Mouse (Mus musculus) frontal cortex, postnatal 25 days (tissue): ENCODE measurements around the gene Ablim2.

Experiments used
- DNase-seq, 2 experiments: peaks; one replicate each; pipeline ENCODE4 v3.0.0; 2022; ENCODE audit warnings: low spot score in 2 of 2

Gene Ablim2

DNA sequence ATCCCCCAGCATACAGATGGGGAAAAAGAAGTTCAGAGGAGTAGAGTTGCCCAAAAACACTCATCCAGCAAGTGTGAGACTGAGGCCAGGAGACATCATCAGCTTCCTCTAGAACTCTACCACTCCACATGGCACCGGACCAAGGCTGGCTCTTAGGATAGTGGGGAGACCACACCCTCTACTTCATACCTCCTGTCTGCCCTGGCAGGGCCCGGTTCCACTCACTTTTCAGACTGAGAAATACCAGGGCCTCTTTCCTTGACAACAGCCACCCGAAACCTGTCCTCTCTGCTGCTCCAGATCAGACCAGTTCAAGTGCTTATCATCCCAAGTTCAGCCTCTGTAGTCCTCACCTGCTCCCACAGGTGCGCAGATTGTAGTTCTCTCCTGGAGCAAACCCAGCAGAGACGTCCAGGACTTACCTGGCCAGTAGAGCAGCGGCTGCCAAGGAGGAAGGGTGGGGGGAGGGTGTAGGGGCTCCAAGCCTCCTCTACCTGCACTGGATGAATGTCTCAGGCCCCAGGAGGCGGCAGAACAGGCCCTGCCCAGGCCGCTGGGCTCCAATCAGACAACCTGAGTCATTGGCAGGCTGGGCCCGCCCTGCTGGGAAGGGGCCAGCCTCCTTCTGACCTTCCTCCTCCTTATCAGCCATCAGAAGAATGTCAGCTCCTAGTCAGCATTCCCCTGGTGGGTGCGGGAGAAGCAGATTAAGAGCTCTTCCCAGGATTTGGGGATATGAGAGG lies 18.0 kb upstream of the Ablim2 start, which contains the start of gene Sh3tc1:
Sh3tc1 (minus strand) TSS at position 452 of the 743 bp plus-strand sequence.
- no peak for DNase-seq

DNA sequence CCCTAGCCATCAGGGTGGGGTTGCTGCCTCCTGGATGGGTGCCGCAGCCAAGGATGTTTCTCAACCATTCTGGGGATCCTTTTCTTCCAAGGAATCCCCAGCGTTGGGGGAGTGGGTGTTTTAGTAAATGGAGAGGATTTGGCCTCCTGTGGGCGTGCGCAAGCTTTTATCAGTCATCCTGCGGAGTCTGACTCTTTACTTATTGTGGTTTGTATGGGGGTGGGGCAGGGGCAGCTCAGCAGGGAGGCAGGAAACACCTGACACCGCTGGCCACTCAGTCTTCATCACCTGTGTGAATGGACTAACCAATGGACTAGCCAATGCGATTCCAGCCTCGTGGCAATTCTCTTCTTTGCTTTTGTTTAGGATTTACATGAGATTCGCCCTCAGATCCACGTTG lies 17.0 kb upstream of the Ablim2 start:
- no peak for DNase-seq

DNA sequence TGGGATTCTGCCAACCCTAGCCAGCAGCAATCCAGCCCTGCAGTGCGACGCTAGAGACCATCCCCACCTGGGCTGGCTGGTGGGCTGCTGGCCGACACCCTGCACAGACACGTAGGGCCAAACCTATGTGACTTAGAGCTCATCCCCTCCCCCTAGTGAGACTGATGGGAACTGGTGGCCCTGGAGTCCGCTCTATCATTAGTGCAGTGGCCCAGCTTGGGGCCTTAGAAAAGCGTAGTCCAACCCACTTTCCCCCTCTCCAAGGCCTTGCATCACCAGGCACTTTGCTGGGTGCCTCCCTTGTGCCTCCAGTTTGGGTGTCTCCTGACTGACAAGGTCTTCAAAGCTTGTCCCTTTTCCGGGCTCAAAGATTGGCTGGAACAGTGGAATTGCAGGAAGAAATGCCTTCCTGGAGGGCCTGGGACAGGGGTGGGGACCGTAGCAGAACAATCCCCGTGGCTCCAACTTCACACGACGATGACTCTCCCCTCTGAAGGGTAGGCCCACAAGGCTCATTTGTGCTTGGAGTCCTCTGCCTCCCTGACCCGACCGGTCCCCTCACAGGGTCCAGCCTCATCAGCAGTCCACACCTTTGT lies 16.4 kb upstream of the Ablim2 start:
- no peak for DNase-seq

DNA sequence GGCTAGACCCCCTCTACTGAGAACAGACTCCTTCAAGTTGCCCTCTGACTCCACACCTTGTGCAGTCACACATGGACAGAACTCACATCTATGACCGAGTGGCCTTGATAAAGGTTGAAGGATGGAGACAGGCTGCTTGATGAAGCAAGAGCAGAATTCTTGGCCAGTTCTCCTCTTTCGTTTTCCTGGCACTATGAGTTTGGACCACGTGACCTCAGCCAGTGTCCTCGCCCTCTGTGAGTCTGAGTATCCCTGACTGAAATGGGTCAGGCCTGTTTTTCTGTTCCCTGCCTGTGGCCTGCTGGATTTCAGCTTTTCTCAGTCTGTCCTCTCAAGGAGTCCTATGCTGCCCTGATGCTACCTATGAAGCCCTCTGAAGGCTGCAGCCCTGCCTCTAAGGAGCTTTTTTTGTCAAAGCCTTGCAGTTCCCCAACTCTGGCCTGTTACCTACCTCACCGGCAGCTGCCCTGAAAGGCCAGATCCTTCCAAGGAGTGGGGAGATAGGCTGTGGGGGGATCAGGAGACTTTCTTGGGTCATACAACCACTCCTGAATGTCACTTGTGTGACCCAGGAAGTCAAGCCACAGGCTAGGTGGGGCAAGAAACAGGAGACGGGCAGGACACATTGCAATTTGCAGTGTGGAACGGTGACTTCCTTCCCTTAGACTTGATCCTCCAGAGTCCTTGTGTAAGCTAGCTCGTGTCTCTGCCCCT lies 14.3 kb upstream of the Ablim2 start:
- DNase-seq: no peak

DNA sequence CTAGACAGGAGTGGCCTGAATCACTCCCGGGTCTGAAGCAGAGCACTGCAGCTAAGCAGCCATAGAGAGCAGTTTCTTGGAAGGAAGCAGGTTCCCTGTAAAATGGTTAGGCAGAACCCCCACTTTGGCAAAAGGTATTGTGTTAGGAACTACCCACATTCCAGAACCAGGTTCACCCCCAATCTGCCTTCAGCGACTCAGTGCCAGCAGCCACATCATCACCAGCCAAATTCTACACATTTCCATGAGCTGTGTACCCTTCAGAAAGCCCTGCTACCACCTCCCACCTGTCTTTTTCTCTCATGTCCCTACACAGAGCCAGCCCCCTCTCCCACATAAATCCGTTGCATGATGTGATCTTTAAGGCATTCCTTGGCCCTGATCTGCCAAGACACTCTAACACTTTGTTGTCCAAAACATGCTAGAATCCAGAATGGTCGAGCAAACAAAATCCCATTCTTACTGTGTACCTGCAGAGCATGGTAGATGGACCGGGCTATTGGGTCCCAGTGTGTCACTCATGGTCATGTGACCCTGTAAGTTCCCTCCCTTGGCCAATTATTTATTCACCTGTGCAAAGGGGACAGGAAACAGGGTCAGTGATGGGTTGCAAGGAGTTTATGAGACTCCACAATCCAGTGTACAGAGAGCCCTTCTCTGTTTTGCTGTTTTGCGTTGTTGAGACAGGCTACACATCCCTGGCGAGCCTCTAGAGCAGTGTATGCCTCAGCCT lies 13.5 kb upstream of the Ablim2 start:
- DNase-seq: no peak

DNA sequence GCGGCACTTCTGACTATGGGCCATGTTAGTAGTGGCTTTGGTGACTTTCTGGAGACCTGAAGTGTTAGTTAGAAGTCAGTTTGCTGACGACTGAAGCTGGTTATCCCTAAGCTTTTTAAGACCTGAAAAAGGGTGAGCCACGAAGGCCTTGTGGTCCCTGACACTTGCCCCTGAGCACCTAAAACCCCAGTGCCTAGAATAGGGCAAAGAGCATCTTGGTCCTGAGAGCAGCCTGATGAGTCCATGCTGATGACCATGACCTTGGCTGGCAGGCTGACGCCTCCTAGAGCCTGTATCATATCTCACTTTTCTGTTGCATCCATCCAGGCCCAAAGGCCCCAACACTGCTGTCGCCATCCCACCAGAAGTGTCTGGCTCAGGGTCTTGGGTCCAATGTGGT lies 12.3 kb upstream of the Ablim2 start:
- DNase-seq: no peak

DNA sequence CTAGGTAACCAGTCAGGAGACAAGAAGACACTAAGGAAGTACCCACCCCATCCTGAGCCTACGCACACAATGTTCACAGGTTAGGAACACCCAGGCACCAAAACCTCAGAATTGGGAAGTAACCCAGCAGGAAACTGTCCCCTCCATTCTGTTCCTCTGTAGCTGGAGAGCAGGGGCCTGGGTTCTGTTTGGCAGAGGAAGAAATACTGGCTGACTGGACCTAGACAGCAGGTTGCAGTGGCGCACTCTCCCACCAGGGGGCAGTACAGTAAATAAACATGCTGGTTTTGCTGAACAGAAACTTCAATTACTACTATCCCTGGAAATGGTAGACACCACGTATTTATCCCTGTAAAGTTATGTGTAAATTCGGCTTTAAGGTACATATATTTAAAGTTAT lies 10.8 kb upstream of the Ablim2 start:
- peak; percentile 74 for DNase-seq

DNA sequence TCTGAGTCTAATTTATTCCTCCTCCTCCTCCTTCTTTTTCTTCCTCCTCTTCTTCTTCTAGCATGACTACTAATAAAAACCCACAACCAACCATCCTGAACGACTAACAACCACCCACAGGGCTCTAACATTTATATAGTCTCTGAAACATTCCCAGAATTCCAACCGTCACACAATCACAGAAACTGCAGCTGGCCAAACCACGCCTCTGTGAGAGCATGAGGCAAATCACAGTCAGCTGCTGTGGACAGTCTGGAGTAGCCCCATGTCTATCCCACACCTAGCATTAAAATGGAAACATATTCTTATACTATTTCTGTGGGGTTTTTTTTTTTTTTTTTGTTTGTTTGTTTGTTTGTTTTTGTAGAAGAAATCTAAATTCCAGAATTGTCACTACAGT lies 8.3 kb upstream of the Ablim2 start:
- DNase-seq: no peak

DNA sequence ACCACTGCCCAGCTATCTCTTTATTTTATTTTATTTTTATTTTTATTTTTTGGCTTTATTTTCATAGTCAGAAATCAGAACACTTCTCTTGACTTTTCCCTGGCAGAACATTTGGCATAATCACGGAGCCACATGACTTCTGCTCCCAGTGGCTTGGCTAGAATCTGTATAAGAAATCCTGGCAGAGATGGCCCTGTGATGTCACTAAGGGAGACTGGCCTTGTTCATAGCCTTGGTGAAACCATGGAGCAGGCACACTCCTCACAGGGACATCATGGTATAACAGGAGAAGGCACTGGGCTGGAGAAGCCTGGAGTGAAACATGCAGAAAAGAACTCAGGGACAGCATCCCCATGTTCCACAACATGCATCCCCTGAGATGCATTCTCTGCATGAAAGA lies 7.7 kb upstream of the Ablim2 start:
- no peak for DNase-seq

DNA sequence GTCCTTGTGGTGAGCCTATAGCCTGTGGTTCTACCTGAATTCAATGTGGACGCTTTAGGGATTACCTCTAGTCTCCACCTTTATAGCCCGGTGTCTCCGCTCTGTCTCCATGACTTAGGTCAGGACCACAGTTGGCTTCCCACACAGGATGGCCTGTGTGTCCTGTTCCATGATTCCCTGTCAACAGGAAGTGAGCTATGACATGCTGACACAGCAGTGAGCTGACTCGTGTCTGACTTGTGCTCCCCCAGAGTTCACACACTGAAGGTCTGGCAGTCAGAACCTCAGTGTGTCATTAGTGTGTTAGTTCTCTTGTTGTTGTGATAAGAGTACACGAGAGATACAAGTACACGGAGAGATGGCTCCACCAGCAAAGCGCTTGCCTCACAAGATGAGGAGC lies 6.7 kb upstream of the Ablim2 start:
- DNase-seq: no peak

DNA sequence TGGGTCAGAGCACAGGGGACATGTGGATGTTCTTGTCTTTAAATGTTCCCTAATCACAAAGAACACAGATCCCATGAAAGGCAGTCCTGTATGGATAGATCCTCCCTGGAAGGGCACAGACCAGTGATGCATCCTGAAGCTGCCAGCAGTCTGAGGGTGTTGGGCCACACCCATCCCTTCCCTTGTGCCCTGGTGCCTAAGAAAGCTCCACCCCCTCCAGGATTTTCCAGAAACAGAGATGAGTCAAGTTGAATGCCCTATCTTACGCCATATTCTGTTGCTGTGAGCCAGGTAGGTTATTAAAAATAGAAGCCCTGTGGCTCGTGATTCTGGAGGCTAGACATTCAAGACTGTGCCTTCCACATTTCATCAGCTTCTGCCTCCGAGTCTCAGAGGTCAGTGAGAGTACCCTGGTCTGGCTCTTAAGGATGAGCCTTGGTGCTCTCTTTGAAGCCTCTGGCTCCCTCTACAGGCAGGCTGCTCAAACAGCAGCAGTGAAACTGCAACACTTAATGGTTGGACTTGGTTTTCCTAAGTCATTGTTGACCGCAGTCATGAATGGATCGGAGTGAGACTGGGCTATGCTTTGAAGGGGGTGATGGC lies 2.4 kb upstream of the Ablim2 start:
- peak in 1 of 2 experiments; percentile 35 for DNase-seq

DNA sequence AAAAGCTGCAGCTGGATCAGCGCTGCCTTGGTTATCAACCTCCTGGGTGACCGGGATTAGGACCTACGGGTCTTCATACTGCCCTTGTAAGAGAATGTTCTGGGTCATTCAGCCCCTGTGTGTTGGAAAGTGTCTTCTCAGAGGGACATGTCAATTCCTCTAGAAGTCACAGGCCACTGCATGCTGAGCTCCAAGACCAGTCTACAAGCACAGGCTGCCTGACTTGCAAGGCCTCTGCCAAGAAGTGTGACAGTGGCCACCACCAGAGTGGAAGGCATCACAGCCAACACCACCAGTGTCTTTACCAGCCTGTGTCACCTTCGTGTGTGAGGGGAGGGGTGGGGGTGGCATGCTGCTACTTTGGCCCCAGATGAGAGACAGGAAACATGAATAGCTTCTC lies 1.7 kb upstream of the Ablim2 start:
- no peak for DNase-seq

DNA sequence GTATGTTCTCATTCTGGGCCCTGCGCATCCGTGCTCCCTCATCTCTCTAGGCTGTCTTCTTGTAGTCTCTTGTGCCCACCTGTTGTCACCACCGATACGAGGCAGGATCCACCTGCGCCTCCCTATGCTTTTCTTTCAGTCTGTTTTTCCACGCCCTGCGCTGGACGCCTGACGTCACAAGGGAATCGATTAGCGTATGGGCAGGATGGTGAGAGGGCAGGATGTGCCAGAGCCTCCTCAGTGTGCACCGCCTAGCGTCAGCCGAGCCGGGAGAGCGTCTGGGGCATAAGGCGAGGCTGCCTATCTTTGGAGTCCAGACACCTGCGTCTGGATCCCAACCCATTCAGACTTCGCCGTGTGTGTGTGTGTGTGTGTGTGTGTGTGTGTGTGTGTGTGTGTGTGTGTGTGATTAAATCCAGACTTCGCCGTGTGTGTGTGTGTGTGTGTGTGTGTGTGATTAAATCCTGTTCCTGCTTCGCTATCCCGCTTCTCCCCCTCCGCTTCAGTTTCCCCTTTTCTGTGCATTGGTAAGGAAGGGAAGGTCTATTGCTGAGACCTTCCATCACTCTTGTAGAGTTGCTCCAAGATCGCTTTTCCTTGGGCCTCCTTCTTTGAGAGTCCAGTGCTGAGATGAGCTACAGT lies 562 bp upstream of the Ablim2 start:
- DNase-seq: peak; percentile 49 to 64

DNA sequence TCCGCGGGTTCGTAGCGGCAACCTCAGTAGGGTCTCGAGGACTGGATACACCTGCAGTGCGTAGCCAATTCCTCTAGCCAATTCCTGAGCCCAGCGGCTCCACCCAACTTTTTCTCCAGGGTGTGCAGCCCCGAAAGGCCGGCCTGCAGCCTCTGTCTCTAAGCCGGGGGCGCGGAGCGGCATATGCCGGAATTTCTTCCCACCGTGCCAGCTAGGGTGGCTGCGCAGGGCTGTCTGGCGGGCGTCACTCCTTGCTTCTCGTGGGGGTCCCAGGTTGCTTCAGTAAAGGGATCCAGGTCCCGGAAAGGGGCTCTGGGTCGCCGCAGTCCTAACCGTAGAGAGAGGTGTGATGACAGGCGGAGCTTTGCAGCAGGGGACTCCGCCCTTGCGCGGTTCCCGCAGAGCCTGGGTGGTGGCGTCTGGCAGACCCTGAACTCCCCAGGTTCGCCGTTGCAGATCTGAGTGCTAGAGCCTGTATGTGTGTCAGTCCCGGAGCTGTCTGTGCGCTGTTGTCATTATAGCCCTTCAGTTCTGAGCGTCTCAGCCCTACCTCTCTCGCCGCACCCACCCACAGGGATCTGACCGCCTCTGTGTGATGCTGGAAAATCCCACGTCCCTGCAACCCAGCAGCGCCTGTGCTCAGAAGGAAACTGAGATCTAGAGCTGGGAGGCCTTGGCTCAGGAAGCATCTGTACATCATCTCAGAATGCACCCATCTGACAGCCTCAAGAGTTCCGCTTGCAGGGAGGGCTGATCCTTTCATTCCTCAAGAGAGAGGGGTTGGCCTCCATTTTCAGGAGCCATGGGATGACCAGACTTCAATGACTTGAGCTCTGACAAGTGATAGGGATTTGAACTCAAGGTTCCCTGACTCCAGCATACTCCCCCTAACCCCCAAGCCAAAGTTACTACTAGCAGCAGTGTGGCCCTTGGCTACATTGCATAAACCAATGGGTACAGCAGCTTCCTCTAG lies 687 bp downstream of the Ablim2 start:
- peak; percentile 37 to 59 for DNase-seq

DNA sequence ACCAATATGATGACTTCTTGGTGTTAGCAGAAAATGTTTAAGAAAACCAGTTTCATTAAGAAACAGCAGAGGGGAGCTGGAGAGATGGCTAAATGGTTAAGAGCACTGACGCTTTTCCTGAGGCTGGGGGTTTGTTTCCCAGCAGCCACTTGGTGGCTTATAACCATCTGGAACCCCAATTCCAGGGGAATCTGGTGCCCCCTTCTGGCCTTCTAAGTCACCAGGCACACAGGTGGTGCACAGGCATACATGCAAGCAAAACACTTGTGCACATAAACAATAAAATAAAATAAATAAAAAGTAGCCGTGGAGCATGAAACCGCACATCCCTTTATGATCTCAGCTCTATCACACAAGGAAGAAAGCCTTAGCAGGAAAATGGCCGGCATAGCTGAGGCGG lies 3.6 kb downstream of the Ablim2 start:
- DNase-seq: no peak

DNA sequence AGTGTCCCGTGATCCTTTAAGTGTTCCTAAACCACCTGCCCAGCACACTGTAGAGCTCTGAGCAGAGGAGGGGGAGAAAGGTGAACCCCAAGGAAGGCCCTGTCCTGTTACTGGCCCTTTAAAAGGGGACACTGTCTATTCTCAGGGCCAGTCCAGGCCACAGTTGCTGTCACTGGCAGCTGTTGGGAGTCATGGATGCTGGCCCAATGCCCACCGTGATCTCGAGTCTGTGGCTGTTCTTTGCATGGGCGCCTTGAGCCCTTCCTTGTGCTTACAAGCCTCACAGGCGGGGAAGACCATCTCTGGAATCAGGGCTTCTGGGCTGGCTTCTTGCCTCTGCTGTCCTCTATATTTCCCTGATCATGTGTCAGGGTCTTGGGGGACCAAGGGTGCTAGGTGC lies 4.7 kb downstream of the Ablim2 start:
- no peak for DNase-seq

DNA sequence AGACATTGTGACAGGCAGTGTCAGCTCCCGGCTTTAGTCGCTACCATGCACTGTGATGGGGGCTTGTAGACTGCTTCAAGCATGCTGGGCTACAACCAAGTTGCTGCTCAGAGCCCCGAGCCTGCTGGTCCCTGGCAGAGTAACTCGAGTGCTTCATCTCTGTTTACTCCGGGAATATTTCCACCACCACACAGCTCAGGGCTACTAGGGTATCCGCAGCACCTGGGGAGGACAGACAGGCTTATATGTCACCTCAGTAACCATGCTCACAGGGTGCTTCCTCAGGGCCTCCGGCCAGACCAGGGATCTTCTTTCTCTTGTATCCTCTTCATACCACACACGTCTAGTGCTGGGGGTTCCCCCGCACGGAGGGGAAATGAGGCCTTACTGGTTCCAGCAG lies 5.2 kb downstream of the Ablim2 start:
- DNase-seq: no peak

DNA sequence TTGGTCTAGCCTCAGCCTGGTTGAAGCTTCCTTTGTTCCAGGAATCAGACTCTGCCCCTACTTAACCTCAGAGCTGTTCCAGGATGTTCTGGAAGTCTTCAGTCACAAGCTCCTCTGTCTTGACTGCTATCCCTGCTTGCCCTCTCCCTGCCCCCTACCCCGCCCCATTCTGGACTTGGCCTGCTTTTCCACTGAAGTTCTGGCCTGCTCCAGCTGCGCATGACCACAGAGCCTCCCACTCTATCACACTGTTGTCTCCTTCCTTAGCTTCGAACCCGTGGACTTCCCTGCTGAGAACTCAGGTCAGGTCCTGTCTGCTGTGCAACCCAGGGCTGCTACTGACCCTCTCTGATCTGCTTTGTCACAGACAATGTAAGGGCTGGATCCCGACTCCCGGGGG lies 8.2 kb downstream of the Ablim2 start:
- no peak for DNase-seq

DNA sequence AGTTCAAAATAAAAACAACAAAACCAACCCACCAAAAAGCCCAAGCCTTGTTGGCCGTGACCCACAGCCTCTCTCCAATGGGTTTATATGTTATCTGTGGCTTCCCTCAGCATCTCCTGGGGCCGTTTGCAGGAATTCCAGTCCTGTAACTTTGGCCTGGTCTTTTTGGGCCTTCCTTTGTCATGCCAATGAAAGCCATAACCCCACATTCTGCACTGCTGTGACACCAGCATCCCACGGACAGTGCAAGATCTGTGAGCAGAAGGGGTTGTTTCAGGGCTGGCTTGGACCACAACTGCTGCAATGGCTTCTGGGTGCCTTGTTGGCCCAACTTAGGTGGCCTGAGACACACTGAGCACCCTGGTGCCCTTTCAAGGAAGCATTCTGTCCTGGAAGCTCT lies 10.8 kb downstream of the Ablim2 start:
- no peak for DNase-seq

DNA sequence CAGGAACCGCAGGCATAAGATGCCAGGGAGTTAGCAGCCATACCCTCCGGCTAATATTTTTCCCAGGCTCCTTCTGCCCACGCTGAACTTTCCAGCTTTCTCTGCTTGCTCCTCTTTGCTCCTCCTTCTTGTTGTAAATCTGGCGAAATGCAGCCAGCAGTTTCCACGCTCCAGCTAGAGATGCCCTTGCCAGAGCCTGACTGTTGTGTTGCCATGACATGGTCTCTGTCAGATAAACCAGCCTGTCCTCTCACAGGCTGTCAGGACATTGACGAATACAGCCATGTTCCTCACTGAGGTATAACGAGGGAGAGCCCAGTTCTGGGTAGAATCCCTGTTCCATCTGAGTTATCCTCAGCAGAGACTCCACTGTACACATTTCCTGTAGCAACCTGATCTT lies 11.3 kb downstream of the Ablim2 start:
- no peak for DNase-seq
